Mouse (Mus musculus): ENCODE results near the gene Nectin1. TPM values are rescaled to one million over a fixed set of nuclear protein-coding genes. Genes with fewer than 3 reads are reported as not detected.

Nectin1 gene
- polyA plus RNA-seq, 1 experiment from 2014 or later = 12.0 TPM

DNA sequence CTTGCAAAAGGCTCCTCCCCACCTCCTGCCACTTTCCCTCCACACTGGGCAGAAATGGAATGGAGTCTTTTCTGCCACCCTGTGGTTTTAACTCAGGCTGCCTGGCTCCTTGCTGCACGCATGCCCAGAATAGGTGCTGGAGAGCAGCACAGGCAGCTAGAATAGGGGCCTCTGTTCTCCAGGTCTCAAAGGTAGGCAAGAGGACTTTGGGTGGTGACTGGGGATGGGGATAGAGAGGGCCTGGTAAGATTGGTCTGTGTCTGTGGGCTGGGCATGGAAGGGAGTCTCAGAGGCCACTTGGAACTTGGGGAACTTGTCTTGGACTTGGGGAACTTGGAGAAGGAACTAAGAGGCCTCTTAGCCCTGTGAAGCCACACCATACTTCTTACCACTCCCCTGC is 27.3 kb downstream of the Nectin1 start:
- no peaks in the 10 kb centered on the region for H3K36me3 ChIP-seq
- H3K4me3 ChIP-seq = no peak overlapping the region
- H3K4me2 ChIP-seq = no peak overlapping the region
- WGBS = 88% methylated on average over 1 of the region's 1 CpGs
- H3K4me1 ChIP-seq (replicated peaks) = peaks cover 91% of the 10 kb centered on the region
- ATAC-seq (ENCODE audit: low read depth) = no peak
- no peak overlapping the region for H3K9ac ChIP-seq
- no peak overlapping the region for H3K27ac ChIP-seq (replicated peaks)
- no peaks in the 10 kb centered on the region for H3K9me3 ChIP-seq
- H3K27me3 ChIP-seq = no peaks in the 10 kb centered on the region

DNA sequence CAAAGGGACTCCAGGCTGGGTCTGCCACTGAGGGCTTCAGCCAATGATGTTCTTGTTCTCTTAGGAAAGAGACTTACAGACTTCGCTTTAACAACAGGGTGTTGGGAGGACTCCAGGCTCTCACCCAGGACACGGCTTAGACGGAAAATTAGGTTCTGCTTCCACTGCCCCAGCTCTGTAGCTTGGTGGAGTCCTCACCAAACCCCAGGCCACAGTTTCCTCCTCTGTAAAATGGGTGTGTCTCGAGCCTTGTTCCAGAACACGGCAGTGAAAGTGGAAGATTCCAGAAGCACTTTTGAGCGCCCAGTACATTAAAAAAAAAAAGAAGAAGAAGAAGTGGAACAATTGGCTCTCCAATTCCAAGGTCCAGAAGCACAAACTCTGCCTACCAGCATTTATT is 28.7 kb downstream of the Nectin1 start:
- Histone ChIP-seq H3K36me3 (no peaks in the 10 kb centered on the region), H3K27ac (replicated peaks) (no peak overlapping the region), H3K4me2 (no peak overlapping the region), H3K4me1 (replicated peaks) (peaks cover 91% of the 10 kb centered on the region), H3K4me3 (no peak overlapping the region), H3K27me3 (no peaks in the 10 kb centered on the region), H3K9me3 (no peaks in the 10 kb centered on the region), H3K9ac (no peak overlapping the region)
- ATAC-seq (ENCODE audit: low read depth) = no peak
- WGBS = 88% methylated on average over 6 of the region's 6 CpGs

- peaks cover 91% of the 10 kb centered on the region for H3K4me1 ChIP-seq (replicated peaks)
- H3K27ac ChIP-seq (replicated peaks) = no peak overlapping the region
- no peaks in the 10 kb centered on the region for H3K27me3 ChIP-seq
- no peak overlapping the region for H3K4me2 ChIP-seq
- no peaks in the 10 kb centered on the region for H3K36me3 ChIP-seq
- no peak for ATAC-seq (ENCODE audit: low read depth)
- H3K9me3 ChIP-seq = no peaks in the 10 kb centered on the region
- 75% methylated on average over 2 of the region's 2 CpGs for WGBS
- no peak overlapping the region for H3K4me3 ChIP-seq
- no peak overlapping the region for H3K9ac ChIP-seq
These were observed 29.7 kb downstream of the Nectin1 start for GRCm38 (mm10) chr9:43773521-43773920.

DNA sequence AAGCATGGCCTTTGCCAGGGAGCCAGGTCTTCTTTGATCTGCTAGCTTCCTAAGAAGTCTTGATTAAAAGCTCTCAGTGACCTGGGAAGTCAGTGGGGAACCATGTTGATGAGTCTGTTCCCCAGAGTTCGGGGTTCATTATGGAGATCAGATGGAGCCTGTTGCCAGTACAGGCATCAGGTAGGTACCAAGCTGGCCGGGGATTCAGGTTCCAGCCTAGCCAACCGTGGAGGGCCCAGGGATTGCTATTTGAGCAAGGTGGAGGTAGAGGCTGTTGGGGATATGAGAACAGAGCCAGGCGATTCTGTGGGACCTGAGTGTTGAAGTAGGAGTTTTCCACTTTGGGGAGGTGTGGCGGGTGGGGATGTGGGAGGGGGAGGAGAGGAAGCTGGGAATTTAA is 30.6 kb downstream of the Nectin1 start:
- H3K4me1 ChIP-seq (replicated peaks) = peaks cover 88% of the 10 kb centered on the region
- 81% methylated on average over 5 of the region's 5 CpGs for WGBS
- H3K27me3 ChIP-seq = no peaks in the 10 kb centered on the region
- H3K36me3 ChIP-seq = no peaks in the 10 kb centered on the region
- no peak overlapping the region for H3K27ac ChIP-seq (replicated peaks)
- H3K9ac ChIP-seq = no peak overlapping the region
- H3K4me2 ChIP-seq = no peak overlapping the region
- ATAC-seq (ENCODE audit: low read depth) = no peak
- no peaks in the 10 kb centered on the region for H3K9me3 ChIP-seq
- H3K4me3 ChIP-seq = no peak overlapping the region

DNA sequence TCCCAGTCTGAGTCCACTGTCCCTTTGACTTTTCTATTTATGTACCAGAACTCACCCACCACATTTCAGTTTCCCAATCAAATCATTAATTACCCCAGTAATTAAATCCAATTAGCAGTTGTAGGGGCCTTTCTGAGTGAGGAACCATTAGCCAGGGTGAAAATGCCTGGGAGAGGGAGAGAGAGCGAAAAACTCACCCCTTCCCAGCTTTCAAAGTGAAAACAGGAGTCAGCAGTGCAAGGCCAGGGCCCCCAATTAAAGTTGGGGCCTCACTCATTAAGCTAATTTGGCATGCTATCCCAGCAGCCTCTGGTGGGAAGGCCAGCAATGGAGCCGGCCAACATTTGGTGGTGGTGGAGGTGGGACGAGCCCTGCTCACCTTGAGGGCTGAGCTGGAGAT is 32.4 kb downstream of the Nectin1 start:
- H3K4me3 ChIP-seq = no peak overlapping the region
- H3K4me1 ChIP-seq (replicated peaks) = peaks cover 88% of the 10 kb centered on the region
- 64% methylated on average over 3 of the region's 3 CpGs for WGBS
- no peak overlapping the region for H3K9ac ChIP-seq
- no peaks in the 10 kb centered on the region for H3K9me3 ChIP-seq
- no peaks in the 10 kb centered on the region for H3K27me3 ChIP-seq
- H3K27ac ChIP-seq (replicated peaks) = no peak overlapping the region
- ATAC-seq (ENCODE audit: low read depth) = no peak
- no peaks in the 10 kb centered on the region for H3K36me3 ChIP-seq
- no peak overlapping the region for H3K4me2 ChIP-seq

GRCm38 (mm10) chr9:43777362-43778360 is 33.9 kb downstream of the Nectin1 start:
- Histone ChIP-seq H3K4me2 (no peak overlapping the region), H3K27ac (replicated peaks) (0 out of 2 replicates have a peak overlapping the region, but pooled peaks have one; percentile 5), H3K9ac (peak overlapping the region; percentile 12; the same call in 1 of the 2 replicates), H3K27me3 (no peaks in the 10 kb centered on the region), H3K4me1 (replicated peaks) (peaks cover 94% of the 10 kb centered on the region), H3K36me3 (no peaks in the 10 kb centered on the region), H3K4me3 (no peak overlapping the region), H3K9me3 (no peaks in the 10 kb centered on the region)
- 80% methylated on average over 16 of the region's 16 CpGs for WGBS
- ATAC-seq (ENCODE audit: low read depth) = no peak

DNA sequence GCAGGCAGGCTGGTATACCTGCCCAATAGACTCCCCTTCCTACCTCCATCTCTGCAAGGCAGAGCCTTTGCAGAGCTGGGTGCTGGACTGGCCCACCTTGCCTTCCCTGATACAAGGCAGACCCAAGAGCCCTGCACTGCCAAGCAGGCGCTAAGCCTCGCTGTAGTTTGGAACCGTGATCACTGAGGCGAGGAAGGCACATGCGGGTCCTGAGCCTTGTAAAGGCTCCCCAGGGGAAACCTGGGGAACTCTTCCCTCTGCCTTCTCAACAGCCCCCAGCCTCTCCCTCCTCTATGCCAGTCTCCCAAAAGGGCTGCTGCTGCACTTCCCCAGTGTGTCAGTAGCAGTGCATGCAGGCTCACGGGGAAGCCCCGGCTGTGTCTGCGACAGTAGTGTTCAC is 37.1 kb downstream of the Nectin1 start:
- WGBS = 56% methylated on average over 8 of the region's 8 CpGs

GRCm38 (mm10) chr9:43782401-43782800 is 38.6 kb downstream of the Nectin1 start:
- WGBS = 68% methylated on average over 5 of the region's 5 CpGs
- H3K4me1 ChIP-seq (replicated peaks) = peaks cover 77% of the 10 kb centered on the region
- no peak for ATAC-seq (ENCODE audit: low read depth)
- H3K9me3 ChIP-seq = no peaks in the 10 kb centered on the region
- no peaks in the 10 kb centered on the region for H3K27me3 ChIP-seq
- no peak overlapping the region for H3K27ac ChIP-seq (replicated peaks)
- no peak overlapping the region for H3K9ac ChIP-seq
- no peaks in the 10 kb centered on the region for H3K36me3 ChIP-seq
- H3K4me3 ChIP-seq = no peak overlapping the region
- no peak overlapping the region for H3K4me2 ChIP-seq

More for the DNA sequence above, 37.1 kb downstream of the Nectin1 start:
- no peak overlapping the region for H3K4me2 ChIP-seq
- H3K9ac ChIP-seq = 0 out of 2 replicates have a peak overlapping the region, but pooled peaks have one; percentile 12
- H3K27me3 ChIP-seq = no peaks in the 10 kb centered on the region
- peaks cover 83% of the 10 kb centered on the region for H3K4me1 ChIP-seq (replicated peaks)
- no peaks in the 10 kb centered on the region for H3K9me3 ChIP-seq
- H3K27ac ChIP-seq (replicated peaks) = peak overlapping the region; percentile 38; the same call in 1 of the 2 replicates
- H3K36me3 ChIP-seq = no peaks in the 10 kb centered on the region
- H3K4me3 ChIP-seq = no peak overlapping the region
- no peak for ATAC-seq (ENCODE audit: low read depth)

DNA sequence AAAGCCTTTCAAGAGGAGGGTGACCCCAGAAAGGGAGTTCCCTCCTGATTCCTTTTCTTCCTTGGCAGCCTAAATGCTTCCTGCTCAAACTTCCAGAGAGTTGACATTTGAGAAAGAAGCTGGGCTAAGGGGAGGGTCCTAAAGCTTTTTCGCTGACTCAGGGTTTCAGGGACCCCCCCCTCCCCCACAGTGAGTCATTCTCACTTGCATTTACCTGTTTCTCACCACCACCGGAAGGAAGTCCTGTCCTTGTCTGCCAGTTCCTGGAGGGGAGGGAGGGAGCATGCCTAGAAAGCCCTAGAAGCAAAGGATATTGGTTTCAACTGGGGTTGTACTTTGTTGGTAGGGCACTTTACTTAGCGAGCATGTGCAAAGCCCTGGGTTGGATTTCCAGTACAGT is 40.2 kb downstream of the Nectin1 start:
- Histone ChIP-seq H3K27ac (replicated peaks) (no peak overlapping the region), H3K4me3 (no peak overlapping the region), H3K36me3 (no peaks in the 10 kb centered on the region), H3K9me3 (no peaks in the 10 kb centered on the region), H3K27me3 (no peaks in the 10 kb centered on the region), H3K4me1 (replicated peaks) (peaks cover 79% of the 10 kb centered on the region), H3K9ac (no peak overlapping the region), H3K4me2 (no peak overlapping the region)
- WGBS = 79% methylated on average over 3 of the region's 3 CpGs
- no peak for ATAC-seq (ENCODE audit: low read depth)

DNA sequence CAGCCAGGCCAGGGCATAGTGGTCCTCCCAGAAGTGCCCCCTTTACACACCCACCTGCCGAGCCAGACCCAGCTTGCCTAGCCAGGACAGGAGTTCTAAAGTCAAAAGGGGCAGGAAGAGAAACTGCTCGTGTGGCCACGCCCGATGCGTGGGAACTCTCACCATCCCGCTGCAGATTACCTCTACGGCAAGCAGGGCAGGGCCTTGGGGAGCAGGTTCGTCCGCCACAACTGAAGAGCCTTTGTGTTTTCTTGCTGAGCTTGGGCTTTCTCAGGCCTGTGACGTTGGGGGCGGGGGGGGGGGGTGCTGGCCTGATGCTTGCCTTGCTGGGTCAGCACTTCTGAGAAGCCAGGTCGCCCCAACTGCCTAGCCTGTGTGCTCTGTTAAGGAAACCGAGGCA is 41.1 kb downstream of the Nectin1 start:
- Histone ChIP-seq H3K36me3 (no peaks in the 10 kb centered on the region), H3K4me3 (no peak overlapping the region), H3K9ac (no peak overlapping the region), H3K27me3 (no peaks in the 10 kb centered on the region), H3K9me3 (no peaks in the 10 kb centered on the region), H3K4me2 (no peak overlapping the region), H3K27ac (replicated peaks) (no peak overlapping the region), H3K4me1 (replicated peaks) (peaks cover 77% of the 10 kb centered on the region)
- 68% methylated on average over 13 of the region's 13 CpGs for WGBS
- no peak for ATAC-seq (ENCODE audit: low read depth)

DNA sequence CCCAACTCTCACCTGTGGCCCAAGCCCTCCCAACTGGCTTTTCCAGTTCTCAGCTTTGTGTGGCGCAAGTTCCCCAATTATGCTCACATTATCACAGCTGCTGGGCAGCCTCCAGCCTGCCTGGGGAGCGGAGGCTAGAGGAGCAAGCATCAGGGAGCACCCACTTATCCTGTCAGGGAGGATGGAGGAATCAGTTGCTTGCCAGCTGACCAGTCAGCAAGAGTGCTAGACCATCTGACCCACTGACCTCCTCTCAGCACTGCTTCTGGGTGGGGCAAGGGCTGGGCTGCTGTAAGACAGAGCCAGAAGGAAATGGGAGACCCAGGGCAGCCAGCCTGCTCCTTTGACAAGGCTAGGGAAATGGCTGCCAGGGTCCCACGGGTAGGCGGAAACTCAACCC is 43.8 kb downstream of the Nectin1 start:
- no peak overlapping the region for H3K4me2 ChIP-seq
- H3K36me3 ChIP-seq = peaks cover 17% of the 10 kb centered on the region
- H3K4me1 ChIP-seq (replicated peaks) = peaks cover 56% of the 10 kb centered on the region
- no peaks in the 10 kb centered on the region for H3K9me3 ChIP-seq
- WGBS = 74% methylated on average over 4 of the region's 4 CpGs
- no peak overlapping the region for H3K4me3 ChIP-seq
- H3K27me3 ChIP-seq = no peaks in the 10 kb centered on the region
- 0 out of 2 replicates have a peak, but pooled peaks have one; percentile 27 for ATAC-seq (ENCODE audit: low read depth)
- no peak overlapping the region for H3K27ac ChIP-seq (replicated peaks)
- H3K9ac ChIP-seq = no peak overlapping the region

GRCm38 (mm10) chr9:43792681-43793080 is 48.9 kb downstream of the Nectin1 start:
- Histone ChIP-seq H3K9ac (no peak overlapping the region), H3K9me3 (no peaks in the 10 kb centered on the region), H3K4me1 (replicated peaks) (peaks cover 35% of the 10 kb centered on the region), H3K4me3 (no peak overlapping the region), H3K4me2 (no peak overlapping the region), H3K27me3 (no peaks in the 10 kb centered on the region), H3K36me3 (peaks cover 61% of the 10 kb centered on the region), H3K27ac (replicated peaks) (no peak overlapping the region)
- no peak for ATAC-seq (ENCODE audit: low read depth)
- WGBS = 88% methylated on average over 9 of the region's 9 CpGs
